Mouse (Mus musculus) MEL (cell line): Measurements from ENCODE around the gene Fam189b. TPM values are rescaled to one million over a fixed set of nuclear protein-coding genes. Genes with fewer than 3 reads are reported as not detected.
A peak's percentile ranks its signal among the peaks of the same experiment; 100 is the strongest.

Experiments used
- DNase-seq: peaks from one replicate; pipeline ENCODE4 v3.0.0; 2011; ENCODE audit warnings: low read depth, low spot score
- H3K27ac ChIP-seq: 2 replicates; pipeline ENCODE4 v1.5.1; 2012; ENCODE audit warnings: low read depth, mild to moderate bottlenecking, control low read depth, low read length, moderate library complexity; ENCODE audit not compliant: control insufficient read depth
- H3K27me3 ChIP-seq, 2 experiments: fragments of 150-350 bp in 1 of 2; sonication (generic) in 1 of 2; 2 replicates each; pipeline ENCODE4 v1.6.1; 2012; ENCODE audit warnings: low read length in 2 of 2, mild to moderate bottlenecking in 2 of 2, improper control_type of control experiment in 1 of 2, moderate library complexity in 1 of 2; ENCODE audit not compliant: insufficient read depth in 2 of 2, control insufficient read depth in 1 of 2
- H3K36me3 ChIP-seq, 2 experiments: 2 replicates each; pipeline ENCODE4 v1.6.1; 2012 to 2014; ENCODE audit warnings: low read length in 2 of 2, improper control_type of control experiment in 1 of 2, inconsistent platforms in 1 of 2, mild to moderate bottlenecking in 1 of 2; ENCODE audit not compliant: insufficient read depth in 2 of 2, control insufficient read depth in 1 of 2
- H3K4me1 ChIP-seq, 2 experiments: fragments of 150-350 bp in 1 of 2; sonication (generic) in 1 of 2; 2 replicates each; pipeline ENCODE4 v1.6.1; 2012; ENCODE audit warnings: low read length in 2 of 2, improper control_type of control experiment in 1 of 2, mild to moderate bottlenecking in 1 of 2; ENCODE audit not compliant: insufficient read depth in 2 of 2, control insufficient read depth in 1 of 2
- H3K4me3 ChIP-seq, 2 experiments: fragments of 150-350 bp in 1 of 2; sonication (generic) in 1 of 2; 2 replicates each; pipeline ENCODE4 v1.5.1; 2012; ENCODE audit warnings: low read depth in 2 of 2, low read length in 2 of 2, mild to moderate bottlenecking in 2 of 2, moderate library complexity in 2 of 2, control low read depth in 1 of 2, improper control_type of control experiment in 1 of 2; ENCODE audit not compliant: control insufficient read depth in 1 of 2, insufficient read depth in 1 of 2
- H3K79me2 ChIP-seq: 2 replicates; pipeline ENCODE4 v1.6.1; 2012; ENCODE audit warnings: mild to moderate bottlenecking, low read length, moderate library complexity; ENCODE audit not compliant: control insufficient read depth, poor library complexity, insufficient read depth
- H3K9ac ChIP-seq: 2 replicates; pipeline ENCODE4 v1.6.1; 2012; ENCODE audit warnings: low read depth, mild to moderate bottlenecking, control low read depth, low read length, moderate library complexity; ENCODE audit not compliant: control insufficient read depth, poor library complexity, severe bottlenecking
- H3K9me3 ChIP-seq: fragments of 150-350 bp; sonication (generic); replicated peaks from 2 replicates; pipeline ENCODE4 v1.6.1; 2012; ENCODE audit warnings: mild to moderate bottlenecking, low read length, improper control_type of control experiment, moderate library complexity; ENCODE audit not compliant: insufficient read depth
- CHD1 ChIP-seq: IDR thresholded peaks from 2 replicates; pipeline ENCODE4 v1.6.1; 2012; ENCODE audit warnings: low read depth, mild to moderate bottlenecking, inconsistent platforms, low read length, improper control_type of control experiment
- CHD2 ChIP-seq: IDR thresholded peaks from 2 replicates; pipeline ENCODE4 v1.6.1; 2011; ENCODE audit warnings: low read length, improper control_type of control experiment
- E2F4 ChIP-seq: IDR thresholded peaks from 2 replicates; pipeline ENCODE4 v1.6.1; 2011; ENCODE audit warnings: low read depth, low read length, improper control_type of control experiment, borderline replicate concordance
- ETS1 ChIP-seq: IDR thresholded peaks from 2 replicates; pipeline ENCODE4 v1.6.1; 2012; ENCODE audit warnings: low read depth, mild to moderate bottlenecking, inconsistent platforms, low read length, improper control_type of control experiment, moderate library complexity
- HCFC1 ChIP-seq: IDR thresholded peaks from 2 replicates; pipeline ENCODE4 v1.6.1; 2012; ENCODE audit warnings: low read depth, mild to moderate bottlenecking, inconsistent platforms, low read length, improper control_type of control experiment, moderate library complexity
- JUND ChIP-seq: IDR thresholded peaks from 2 replicates; pipeline ENCODE4 v1.6.1; 2011; ENCODE audit warnings: low read depth, mild to moderate bottlenecking, improper control_type of control experiment, low read length
- KAT2A ChIP-seq: conservative IDR thresholded peaks from 2 replicates; pipeline ENCODE4 v1.6.1; 2012; ENCODE audit warnings: low read depth, low read length, improper control_type of control experiment, inconsistent platforms
- MAFK ChIP-seq: IDR thresholded peaks from 2 replicates; pipeline ENCODE4 v1.6.1; 2011; ENCODE audit warnings: low read depth, mild to moderate bottlenecking, low read length, improper control_type of control experiment, borderline replicate concordance
- MAX ChIP-seq: IDR thresholded peaks from 2 replicates; pipeline ENCODE4 v1.6.1; 2011; ENCODE audit warnings: low read length, improper control_type of control experiment
- MAZ ChIP-seq: IDR thresholded peaks from 2 replicates; pipeline ENCODE4 v1.6.1; 2012; ENCODE audit warnings: low read depth, mild to moderate bottlenecking, inconsistent platforms, low read length, improper control_type of control experiment
- MXI1 ChIP-seq: IDR thresholded peaks from 2 replicates; pipeline ENCODE4 v1.6.1; 2011; ENCODE audit warnings: mild to moderate bottlenecking, low read depth, low read length, improper control_type of control experiment
- MYB ChIP-seq: IDR thresholded peaks from 2 replicates; pipeline ENCODE4 v1.6.1; 2011; ENCODE audit warnings: mild to moderate bottlenecking, low read depth, low read length, improper control_type of control experiment
- NELFE ChIP-seq: IDR thresholded peaks from 2 replicates; pipeline ENCODE4 v1.6.1; 2011; ENCODE audit warnings: low read depth, low read length, improper control_type of control experiment
- POLR2A ChIP-seq, 2 experiments: IDR thresholded peaks; 2 replicates each; pipeline ENCODE4 v1.6.1; 2011 to 2012; ENCODE audit warnings: low read length in 2 of 2, mild to moderate bottlenecking in 2 of 2, control low read depth in 1 of 2, improper control_type of control experiment in 1 of 2, low read depth in 1 of 2, moderate library complexity in 1 of 2; ENCODE audit not compliant: control insufficient read depth in 1 of 2, insufficient read depth in 1 of 2, poor library complexity in 1 of 2
- POLR2AphosphoS2 ChIP-seq: IDR thresholded peaks from 2 replicates; pipeline ENCODE4 v1.6.1; 2011; ENCODE audit warnings: low read length, improper control_type of control experiment
- POLR2AphosphoS5 ChIP-seq: IDR thresholded peaks from 2 replicates; pipeline ENCODE4 v1.6.1; 2012; ENCODE audit warnings: low read depth, borderline replicate concordance, mild to moderate bottlenecking, inconsistent platforms, low read length, moderate library complexity, mixed read lengths
- RAD21 ChIP-seq: IDR thresholded peaks from 2 replicates; pipeline ENCODE4 v1.6.1; 2011; ENCODE audit warnings: mild to moderate bottlenecking, low read depth, low read length, improper control_type of control experiment
- RCOR1 ChIP-seq: IDR thresholded peaks from 2 replicates; pipeline ENCODE4 v1.6.1; 2012; ENCODE audit warnings: low read depth, mild to moderate bottlenecking, inconsistent platforms, low read length, improper control_type of control experiment
- SIN3A ChIP-seq: IDR thresholded peaks from 2 replicates; pipeline ENCODE4 v1.6.1; 2012; ENCODE audit warnings: low read length, improper control_type of control experiment, inconsistent platforms
- TBP ChIP-seq: IDR thresholded peaks from 2 replicates; pipeline ENCODE4 v1.8.0; 2011; ENCODE audit warnings: low read depth, low read length, improper control_type of control experiment
- TCF12 ChIP-seq: IDR thresholded peaks from 2 replicates; pipeline ENCODE4 v1.6.1; 2014; ENCODE audit warnings: low read depth, mild to moderate bottlenecking, inconsistent platforms, low read length, improper control_type of control experiment, moderate library complexity
- USF2 ChIP-seq, 2 experiments: IDR thresholded peaks; 2 replicates each; pipeline ENCODE4 v1.6.1; 2011 to 2012; ENCODE audit warnings: improper control_type of control experiment in 2 of 2, low read length in 2 of 2, borderline replicate concordance in 1 of 2, inconsistent platforms in 1 of 2, low read depth in 1 of 2, mild to moderate bottlenecking in 1 of 2; ENCODE audit not compliant: insufficient read depth in 1 of 2
- ZC3H11A ChIP-seq: IDR thresholded peaks from 2 replicates; pipeline ENCODE4 v1.6.1; 2012; ENCODE audit warnings: low read depth, mild to moderate bottlenecking, inconsistent platforms, low read length, improper control_type of control experiment
- ZKSCAN1 ChIP-seq: IDR thresholded peaks from 2 replicates; pipeline ENCODE4 v1.6.1; 2012; ENCODE audit warnings: low read depth, mild to moderate bottlenecking, inconsistent platforms, low read length, improper control_type of control experiment, moderate library complexity
- ZNF384 ChIP-seq: IDR thresholded peaks from 2 replicates; pipeline ENCODE4 v1.6.1; 2012; ENCODE audit warnings: low read depth, mild to moderate bottlenecking, inconsistent platforms, low read length, improper control_type of control experiment
- polyA plus RNA-seq, 2 experiments: library from polyadenylated mRNA; stranded (reverse) in 1 of 2; unstranded in 1 of 2; fragments of >175 nt in 1 of 2; fragments of >200 nt in 1 of 2; gene quantifications; 2 replicates each; pipeline versions ENCODE4 v1.2.1 to v1.2.4; 2012; ENCODE audit warnings: low replicate concordance in 2 of 2, low read depth in 1 of 2; ENCODE audit not compliant: insufficient read length in 2 of 2, insufficient read depth in 1 of 2, missing spikeins in 1 of 2
- total RNA-seq: library from RNA; depleted of rRNA; stranded (reverse); fragments of 300-350 nt; gene quantifications from 2 replicates; pipeline ENCODE4 v1.2.3, GENCODE M21; 2012

Fam189b gene
- total and polyA plus RNA-seq, 3 experiments: 7.0 to 35.3 TPM; not detected in 1

DNA sequence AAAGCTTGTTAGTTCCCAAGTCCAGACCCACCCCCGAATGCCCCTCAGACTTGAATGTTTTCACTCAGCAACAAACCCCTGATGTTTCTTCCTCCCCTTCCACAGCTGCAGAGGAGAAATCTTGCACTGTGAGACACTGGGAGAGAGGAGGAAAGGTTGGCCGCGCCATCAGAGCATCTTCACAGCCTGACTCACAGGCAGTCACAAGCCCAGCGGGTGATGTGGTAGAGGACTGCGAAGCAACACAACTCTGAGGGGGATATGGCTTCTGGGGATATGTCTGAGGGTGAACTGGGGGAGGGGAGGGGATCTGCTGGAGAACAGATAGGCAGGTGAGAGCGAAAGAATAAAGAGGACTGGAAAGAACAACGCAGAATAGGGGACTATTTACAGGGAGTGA is 24.3 kb upstream of the Fam189b start:
- TF ChIP-seq POLR2AphosphoS2 (no peak), RCOR1 (no peak), MAX (no peak), TBP (no peak), ETS1 (no peak), CHD2 (no peak)
- TF ChIP-seq, all 39 proteins: peak for 0
- Histone ChIP-seq H3K36me3 (peaks cover 0 to 8% of the 10 kb centered on the region in 2 experiments; a peak in 2 of 4 replicates), H3K4me1 (peaks cover 8 to 15% of the 10 kb centered on the region in 2 experiments; a peak in 3 of 4 replicates), H3K9ac (no peak overlapping the region), H3K27me3 (no peaks in the 10 kb centered on the region), H3K79me2 (no peaks in the 10 kb centered on the region), H3K27ac (no peak overlapping the region), H3K4me3 (no peak overlapping the region), H3K9me3 (no peaks in the 10 kb centered on the region)
- DNase-seq: no peak

DNA sequence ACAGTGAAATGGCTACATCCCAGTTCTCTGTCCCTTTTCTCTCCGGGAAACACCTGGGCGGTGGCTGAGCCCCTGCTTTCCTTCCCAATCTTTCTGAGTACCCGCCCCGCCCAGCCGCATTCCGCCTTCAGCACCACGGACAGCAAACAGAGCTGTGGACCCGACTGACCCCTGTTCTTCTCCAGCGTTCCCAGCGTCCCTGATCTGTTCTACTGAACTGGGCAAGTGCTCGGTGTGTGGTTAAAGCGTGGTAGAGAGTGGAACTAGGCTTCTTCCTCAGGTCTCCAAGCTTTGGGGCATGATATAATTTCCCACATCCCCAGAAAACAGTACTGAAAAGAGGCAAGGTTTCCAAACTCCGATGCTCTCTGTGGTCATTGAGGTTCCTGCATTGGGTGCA is 23.7 kb upstream of the Fam189b start:
- DNase-seq: peak; percentile 83
- H3K9ac ChIP-seq: peak overlapping the region; percentile 67

DNA sequence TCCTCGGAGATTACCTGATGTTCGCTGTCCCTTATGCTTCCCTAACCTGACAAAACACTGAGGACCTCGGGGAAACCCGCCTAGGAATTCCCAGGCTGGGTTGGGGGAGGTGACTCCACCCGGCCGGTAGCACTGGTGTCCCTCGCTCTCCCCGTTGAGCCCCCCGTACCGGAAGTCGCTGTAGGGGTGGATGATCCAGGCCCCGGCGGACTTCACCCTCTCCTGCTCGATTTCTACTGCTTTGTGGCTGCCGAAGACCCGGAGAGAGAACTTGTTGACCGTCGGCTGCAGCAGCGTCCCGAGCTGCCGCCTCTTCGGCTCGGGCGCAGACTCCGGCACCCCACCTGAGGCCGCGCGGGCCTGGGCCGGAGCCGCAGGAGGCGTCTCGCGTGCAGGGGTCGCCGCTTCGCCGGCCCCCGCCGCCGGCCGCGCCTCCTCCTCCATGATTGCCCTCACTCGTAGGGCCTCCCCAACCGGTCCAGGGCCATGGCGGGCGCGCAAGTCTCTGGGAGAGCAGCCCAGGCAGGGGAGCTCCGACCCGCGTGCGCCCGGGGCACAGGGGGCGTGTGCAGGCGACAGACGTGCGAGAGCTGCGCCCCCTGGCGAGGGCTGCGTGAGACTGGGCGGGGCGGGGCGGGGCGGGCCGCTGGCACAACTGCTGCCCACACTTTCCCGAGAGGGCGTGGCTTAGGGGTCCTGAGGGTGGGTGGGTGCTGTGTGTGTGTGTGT is 23.2 kb upstream of the Fam189b start, which contains the start of gene Hcn3:
Hcn3 (minus strand) TSS at position 581 of the 729 bp plus-strand sequence.
- Histone ChIP-seq H3K9me3 (no peaks in the 10 kb centered on the region), H3K4me3 (peak within 1 kb of the TSS; percentile 61 to 62), H3K27me3 (no peaks in the 10 kb centered on the region), H3K36me3 (peaks cover 0 to 8% of the 10 kb centered on the region in 2 experiments; a peak in 2 of 4 replicates), H3K4me1 (peaks cover 10 to 15% of the 10 kb centered on the region in 2 experiments; a peak in 3 of 4 replicates), H3K27ac (no peak within 1 kb of the TSS), H3K79me2 (peaks cover 2% of the 10 kb centered on the region), H3K9ac (peak within 1 kb of the TSS; percentile 67)
- peak; percentile 93 for DNase-seq
- TF ChIP-seq MXI1 (peak; percentile 95), CHD1 (no peak), MYB (no peak), MAFK (no peak), TCF12 (peak; percentile 28; the same call in 1 of the 2 replicates), JUND (no peak), SIN3A (peak; percentile 82), CHD2 (no peak), RAD21 (peak; percentile 30), POLR2AphosphoS2 (no peak), NELFE (peak; percentile 37; the same call in 1 of the 2 replicates), HCFC1 (no peak; the same call in 1 of the 2 replicates), USF2 (IDR thresholded peaks at IDR 0.05; ENCODE audit: borderline replicate concordance in 1 of 2, insufficient read depth in 1 of 2, low read depth in 1 of 2, low read length in 2 of 2) (no peak), ZNF384 (no peak), KAT2A (no peak), POLR2AphosphoS5 (no peak), ZC3H11A (peak; percentile 33; the same call in 1 of the 2 replicates), POLR2A (IDR thresholded peaks at IDR 0.05; ENCODE audit: control insufficient read depth in 1 of 2, insufficient read depth in 1 of 2, low read depth in 1 of 2, low read length in 2 of 2, poor library complexity in 1 of 2) (peak; percentile 44 to 65; a peak in 3 of 4 replicates)

More for the DNA sequence above, 23.7 kb upstream of the Fam189b start:
- Histone ChIP-seq H3K27me3 (no peaks in the 10 kb centered on the region), H3K9me3 (no peaks in the 10 kb centered on the region), H3K4me3 (peak overlapping the region; percentile 61 to 62), H3K36me3 (peaks cover 0 to 8% of the 10 kb centered on the region in 2 experiments; a peak in 2 of 4 replicates), H3K79me2 (no peaks in the 10 kb centered on the region), H3K27ac (no peak overlapping the region), H3K4me1 (peaks cover 10 to 15% of the 10 kb centered on the region in 2 experiments; a peak in 3 of 4 replicates)
- TF ChIP-seq MXI1: peak; percentile 97
- no peak for TF ChIP-seq ZKSCAN1
- 0 out of 2 replicates have a peak, but pooled peaks have one; percentile 34 for TF ChIP-seq MAZ
- TF ChIP-seq E2F4: no peak
- peak; percentile 100 for TF ChIP-seq SIN3A
